Mouse (Mus musculus) adrenal gland, postnatal 10 days (tissue): ENCODE data around the gene Sema4d. TPM values are rescaled to one million over a fixed set of nuclear protein-coding genes. Genes with fewer than 3 reads are reported as not detected.
A peak's percentile ranks its signal among the peaks of the same experiment; 100 is the strongest.

Source experiments
- DNase-seq: peaks from one replicate; pipeline ENCODE4 v3.0.0; 2021; ENCODE audit warnings: mixed read lengths
- total RNA-seq, 2 experiments: library from RNA; stranded (reverse); gene quantifications; 2 replicates each; pipeline ENCODE4 v1.2.3; 2021

The Sema4d gene
- total RNA-seq, 2 experiments from 2014 or later = 13.9 to 25.4 TPM

DNA sequence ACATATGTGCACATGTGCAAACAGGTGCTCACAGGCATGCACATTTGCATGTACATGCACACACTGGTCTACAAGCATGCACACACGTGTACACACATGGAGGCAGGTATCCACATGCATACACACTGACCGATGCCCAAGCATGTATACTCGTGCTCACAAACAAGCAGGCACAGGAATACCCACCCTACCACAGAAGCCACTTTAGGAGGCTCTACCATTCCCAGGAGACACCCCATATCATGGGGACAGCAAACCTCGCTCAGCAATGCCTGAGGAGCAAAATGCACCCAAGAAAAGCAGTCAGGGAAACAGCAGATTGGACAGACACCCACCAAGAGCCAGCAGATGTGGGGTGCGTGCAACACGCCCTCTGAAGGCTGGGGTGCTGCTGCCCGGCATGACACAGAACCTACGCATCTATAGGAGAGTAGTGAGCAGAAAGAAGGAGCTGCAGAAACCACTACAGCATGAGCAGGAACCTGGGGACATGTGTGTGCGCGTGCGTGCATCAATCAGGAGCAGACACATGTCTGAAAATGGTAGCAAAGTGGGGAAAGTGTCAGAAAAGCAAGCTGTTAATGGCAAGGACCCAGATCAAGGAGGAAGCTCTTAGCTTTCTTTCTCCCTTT is 15.1 kb downstream of the Sema4d start:
- DNase-seq = no peak

DNA sequence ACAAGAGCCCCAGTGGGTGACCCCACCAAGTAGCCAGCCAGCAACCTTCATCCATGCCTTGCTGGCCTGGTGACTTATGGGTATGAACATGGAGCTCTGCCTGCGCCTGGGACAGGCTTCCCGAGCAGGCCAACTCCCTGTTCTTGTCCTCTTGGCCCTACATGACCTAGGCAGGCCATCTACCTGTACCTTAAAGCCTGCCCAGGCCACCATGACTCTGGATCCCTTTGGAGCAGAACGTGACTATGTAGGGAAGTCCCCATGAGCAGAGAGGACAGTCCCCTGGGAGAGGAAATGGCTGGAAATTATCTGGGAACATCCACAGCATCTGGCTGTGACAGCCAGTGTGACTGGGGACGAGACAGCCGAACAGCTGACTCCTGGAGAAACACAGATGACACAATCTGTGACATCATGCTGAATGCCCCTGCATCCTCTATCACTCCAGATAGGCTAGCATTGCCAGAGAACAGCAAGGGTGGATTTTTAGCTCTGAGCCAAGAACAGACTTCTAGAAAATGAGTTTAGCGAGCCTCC is 15.7 kb downstream of the Sema4d start:
- DNase-seq = peak; percentile 35

DNA sequence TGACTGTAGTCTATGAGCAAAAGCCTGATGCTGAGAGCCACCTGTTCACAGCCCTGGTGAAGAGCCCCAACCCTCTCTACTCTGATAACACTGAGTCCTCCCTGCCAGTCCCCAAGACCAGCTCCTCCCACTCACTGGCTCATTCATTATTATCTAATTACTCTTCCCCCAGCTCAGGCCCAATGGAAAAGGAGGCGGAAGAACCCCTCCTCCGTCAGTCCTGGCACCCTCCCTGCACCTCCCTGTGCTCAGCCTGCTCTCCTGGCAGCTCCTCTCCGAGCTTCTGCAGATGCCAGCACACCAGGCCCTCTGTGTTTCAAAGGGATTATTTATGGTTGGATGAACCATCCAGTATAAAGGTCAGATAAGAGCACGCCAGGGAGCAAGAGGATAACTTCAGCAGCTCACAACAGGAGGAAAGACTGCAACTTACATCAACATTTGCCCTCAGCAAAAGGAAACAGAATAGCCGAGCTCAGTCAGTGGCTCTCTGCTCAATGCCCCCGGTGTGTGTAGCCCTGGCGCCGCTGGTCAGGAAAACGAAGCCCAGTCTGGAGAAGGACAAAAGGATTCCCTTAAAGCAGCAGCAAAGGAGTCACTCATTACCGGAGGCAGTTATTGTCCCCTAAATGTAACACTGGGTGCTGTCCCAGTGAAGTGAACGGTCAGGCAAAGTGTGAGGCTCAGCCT is 16.4 kb downstream of the Sema4d start:
- DNase-seq = peak; percentile 81

DNA sequence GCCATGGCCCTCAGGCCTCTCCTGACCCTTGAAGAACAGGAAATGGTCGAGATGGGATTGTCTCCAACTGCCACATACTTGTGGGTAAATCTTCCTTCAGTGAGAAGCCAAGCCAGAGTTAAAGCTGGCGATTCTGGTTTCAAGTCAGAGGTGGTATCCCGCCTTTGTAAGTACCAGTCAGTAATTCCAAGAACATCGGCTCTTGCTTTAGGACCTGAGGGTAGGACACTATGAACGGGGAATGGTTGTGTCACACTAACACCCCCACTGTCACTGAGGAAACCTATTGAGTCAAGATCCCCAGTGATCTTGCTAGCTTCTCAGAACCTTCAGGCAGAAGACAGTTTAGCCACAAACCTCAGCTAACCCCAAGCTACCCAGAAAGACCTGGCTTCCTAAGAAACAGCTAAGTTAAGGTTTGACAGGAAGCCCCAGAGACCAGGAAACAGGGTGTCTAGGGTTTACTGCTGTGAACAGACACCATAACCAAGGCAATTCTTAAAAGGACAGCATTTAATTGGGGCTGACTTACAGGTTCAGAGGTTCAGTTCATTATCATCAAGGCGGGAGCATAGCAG is 17.3 kb downstream of the Sema4d start:
- no peak for DNase-seq

DNA sequence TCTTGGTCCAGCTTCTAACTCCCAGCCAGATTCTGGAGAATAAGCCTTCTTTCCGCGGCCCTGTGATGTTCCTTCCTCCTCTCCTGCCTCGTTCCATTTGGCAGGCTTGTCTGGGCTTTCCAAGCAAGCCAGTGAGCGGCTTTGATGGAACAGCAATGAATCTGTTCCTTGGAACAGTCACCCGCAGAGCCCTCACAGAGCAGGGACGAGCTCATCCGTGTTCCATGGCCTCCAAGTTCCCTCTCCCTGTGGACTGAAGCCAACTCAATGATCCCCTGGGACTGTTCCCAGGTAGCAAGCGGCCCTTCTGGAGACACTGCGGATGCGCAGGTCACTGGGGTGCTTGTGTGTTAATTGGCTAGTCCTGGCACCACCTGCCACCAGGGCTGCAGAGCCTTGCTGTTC is 21.7 kb downstream of the Sema4d start:
- no peak for DNase-seq

DNA sequence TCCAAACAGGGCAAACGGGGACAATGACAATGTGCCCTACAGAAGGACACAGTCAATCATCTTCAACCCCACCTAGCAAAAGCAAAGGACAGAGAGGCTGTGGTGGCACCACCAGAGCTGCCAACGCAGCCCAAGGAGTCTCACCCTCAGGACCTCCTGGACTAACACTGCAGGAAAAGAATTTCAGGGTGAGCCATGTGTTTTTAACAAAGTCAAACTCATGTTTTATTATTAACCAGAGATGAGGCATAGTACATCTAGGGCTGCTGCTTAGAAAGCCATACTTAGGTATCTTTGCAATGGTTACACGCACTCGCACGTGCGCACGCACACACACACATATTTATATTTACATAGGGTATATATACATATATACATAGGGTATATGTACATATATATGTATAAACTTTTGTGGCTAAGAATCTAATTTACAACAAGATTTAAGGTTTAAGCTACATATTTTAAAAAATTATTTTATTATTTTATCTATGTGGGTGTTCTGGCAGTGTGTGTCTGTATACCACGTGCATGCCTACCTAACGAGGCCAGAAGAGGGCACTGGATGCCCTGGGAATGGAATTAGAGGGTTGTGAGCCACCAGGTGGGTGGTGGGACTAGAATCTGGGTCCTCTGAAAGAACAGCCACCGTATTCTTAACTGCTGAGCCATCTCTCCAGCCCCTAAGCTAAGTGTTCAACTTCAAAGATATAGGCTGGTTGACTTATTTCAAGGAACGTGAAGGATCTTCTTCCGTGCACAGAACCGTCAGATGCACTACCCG is 22.7 kb downstream of the Sema4d start:
- DNase-seq = no peak

DNA sequence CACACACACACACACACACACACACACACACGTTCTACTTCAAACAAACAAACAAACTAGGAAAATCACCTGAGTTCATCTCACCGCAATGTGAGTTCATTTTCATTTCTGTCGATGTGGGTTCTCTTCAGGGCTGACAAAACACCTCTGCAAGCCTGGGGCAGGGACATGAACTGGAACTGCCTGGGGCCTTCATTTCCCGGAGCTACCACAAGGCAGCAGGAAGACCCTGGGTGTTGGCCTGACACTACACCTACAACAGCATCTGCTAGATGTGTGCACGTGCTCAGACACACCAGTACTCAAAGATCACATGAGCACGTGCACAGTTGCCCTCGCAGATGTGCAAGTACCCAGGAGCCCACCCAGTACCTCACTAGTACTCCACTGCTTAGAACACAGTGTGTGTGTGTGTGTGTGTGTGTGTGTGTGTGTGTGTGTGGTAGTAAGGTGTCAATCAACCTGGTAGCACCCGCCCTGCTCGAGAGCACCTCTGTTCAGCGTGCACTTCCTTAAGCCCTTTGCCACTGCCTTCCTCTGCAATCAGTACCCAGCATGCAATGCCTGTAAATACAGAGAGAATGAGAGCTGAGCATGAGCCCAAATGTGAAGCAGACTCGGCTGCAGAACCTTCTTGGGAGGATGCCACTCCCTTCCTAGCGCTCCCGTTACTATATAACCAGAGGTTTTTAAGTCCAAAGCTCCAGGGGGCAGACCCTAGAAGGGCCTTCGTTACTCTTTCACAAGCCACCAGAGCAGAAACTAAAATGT is 25.4 kb downstream of the Sema4d start:
- no peak for DNase-seq

DNA sequence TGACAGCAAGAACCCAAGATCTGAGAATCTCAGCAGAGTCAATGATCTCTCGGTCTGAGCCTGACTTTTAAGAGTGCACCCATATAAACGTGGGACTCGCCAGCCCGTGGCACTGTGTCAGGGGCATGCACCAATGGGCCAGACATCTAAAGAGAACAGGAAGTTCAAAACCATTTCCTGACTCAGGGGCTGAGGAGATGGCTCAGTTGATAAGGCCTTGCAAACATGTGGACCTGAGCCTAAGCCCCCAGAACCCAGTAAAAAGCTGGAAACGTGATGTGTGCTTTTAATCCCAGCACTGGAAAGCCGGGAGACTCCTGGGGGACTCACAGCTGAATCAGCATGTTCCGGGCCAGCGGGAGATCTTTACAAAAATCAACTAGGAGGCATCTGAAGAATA is 26.0 kb downstream of the Sema4d start:
- no peak for DNase-seq

DNA sequence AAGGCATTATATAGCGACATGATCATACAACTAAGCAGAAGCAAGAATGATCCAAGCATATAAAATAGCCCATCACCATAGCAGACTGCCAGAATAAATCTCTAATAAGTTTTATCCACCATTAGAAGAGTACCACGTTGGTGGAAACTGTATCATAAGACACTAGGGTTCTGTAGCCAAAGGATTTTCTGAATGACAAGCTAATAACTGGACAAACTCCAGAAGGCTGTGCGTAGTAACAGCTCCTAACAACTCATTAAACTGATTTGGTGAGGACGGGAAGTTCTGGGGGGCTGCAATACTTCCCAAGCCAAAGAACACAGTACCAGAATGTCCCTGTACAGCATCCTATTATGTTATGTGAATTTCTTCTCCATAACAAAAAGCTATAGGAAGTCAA is 26.8 kb downstream of the Sema4d start:
- no peak for DNase-seq

DNA sequence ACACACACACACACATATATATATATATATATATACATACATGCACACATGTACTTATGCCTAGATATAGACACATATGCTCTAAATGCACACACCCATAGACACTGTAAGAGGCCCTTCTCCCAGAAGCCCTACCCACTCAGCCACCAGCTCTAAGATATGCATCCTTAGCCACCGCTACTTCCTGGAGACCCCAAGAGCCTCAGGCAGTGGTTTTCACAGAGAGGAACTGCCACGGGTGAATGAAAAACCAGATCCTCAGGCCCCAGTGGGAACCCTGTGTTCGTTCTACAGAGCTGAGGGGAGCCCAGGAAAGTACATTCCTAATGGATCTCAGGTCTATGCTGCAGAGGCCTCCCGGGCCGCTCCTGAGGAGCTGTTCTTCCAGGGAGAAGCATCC is 28.2 kb downstream of the Sema4d start:
- no peak for DNase-seq

DNA sequence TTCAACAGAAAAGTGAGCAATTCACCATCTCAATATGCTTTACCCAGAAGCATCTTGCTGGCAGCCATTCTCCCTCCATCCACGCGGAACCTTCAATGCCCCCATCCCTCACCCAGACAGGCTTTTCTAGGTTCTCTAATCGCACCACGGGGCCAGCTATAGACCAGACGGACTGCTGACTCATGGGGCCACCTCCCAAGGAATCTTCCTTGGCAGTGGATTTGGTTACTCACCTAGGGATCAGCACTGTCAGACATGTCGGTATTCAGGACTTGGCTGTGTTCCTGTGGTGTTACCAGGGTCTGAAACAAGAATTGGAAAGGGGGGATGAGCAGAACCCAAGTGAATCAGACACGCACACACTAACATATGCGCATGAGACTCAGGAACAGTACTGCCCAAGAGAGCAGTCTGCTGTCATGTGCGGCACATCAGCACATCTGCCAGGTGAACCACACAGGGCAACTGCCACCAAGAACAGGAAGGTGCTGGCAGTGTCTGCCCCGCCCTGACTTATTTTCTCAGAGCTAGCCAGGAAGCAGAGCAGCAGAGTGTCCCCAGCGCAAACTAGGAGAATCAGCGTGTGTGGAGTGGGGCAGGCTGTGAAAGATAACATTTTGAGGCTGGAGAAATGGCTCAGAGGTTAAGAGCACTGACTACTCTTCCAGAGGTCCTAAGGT is 30.4 kb downstream of the Sema4d start:
- no peak for DNase-seq

DNA sequence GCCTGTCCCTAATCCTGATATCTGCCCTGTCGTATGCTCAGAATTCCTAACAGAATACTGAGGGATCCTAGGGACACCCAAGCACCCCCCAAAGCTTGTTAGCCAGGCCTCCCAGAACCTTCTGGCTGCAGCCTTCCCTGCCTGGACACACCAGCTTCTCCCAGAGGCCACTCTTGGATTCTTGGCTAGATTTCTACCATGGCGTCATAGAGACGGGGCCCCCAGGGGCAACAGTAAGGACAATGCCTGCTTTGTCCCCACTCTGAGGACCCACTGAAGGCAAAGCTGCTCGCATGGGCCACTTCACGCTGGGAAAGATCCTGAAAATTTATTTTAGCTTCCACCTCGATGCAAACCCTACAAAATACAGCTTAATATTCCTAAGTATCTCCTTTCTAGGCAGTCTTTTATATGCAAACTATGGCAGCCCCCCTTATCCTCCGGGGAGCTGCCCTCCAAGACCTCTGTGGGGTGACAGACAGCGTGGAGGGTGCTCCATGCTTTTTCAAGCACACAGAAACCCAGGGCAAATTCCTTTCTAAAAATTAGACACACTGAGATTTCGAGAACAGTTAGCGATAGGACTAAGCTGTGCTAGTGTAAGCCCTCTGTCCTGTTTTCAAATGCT is 32.2 kb downstream of the Sema4d start:
- DNase-seq = no peak

DNA sequence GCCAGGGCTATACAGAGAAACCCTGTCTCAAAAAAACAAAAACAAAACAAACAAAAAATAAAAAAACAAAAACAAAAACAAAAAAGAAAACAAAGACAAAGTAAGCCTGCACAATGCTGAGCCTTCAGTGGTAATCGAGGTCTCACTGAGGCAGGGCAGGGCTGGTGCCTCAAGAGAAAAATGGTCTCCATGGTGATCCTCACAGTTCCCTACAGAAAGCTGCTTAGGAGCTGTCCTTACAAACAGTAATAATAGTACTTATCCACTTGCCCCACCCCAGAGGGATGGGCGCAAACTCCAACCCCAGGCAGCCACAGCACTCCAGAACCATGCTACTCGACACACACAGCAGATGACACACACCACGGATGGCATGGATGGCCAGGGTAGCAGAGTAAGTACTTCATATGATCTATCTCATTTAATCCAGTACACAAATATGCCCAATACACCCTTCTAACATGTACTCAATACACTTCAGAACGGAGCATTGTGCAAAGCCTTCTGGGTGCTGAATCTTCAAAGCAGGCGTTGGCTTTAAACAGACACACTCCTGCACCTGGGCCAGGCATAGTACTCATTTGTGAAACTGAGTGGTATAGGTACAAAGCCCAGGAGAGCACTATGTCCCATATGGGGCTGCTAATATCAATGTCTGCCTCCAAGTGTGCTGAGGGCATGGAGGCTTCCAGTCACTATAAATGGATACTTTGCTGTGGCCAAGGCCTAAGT is 34.1 kb downstream of the Sema4d start:
- DNase-seq = no peak

DNA sequence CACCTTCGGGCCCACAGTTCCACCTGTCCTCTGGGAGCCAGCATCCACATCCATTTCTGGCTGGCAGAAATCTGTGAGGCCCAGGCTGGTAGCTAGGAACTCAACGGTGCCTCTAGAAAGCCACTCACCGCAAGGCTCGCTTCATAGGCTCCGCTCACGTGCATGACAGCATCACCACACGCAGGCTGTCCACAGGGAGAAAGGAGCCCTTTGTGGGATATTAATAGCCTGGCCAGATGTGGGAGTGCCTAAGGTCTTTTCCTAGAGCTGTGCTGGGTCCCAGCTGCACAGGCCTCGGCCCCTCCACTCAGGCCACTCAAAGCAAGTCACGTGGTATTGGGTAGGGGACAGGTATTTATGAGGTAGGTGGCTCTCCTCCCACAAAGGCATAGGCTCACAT is 35.1 kb downstream of the Sema4d start:
- no peak for DNase-seq

DNA sequence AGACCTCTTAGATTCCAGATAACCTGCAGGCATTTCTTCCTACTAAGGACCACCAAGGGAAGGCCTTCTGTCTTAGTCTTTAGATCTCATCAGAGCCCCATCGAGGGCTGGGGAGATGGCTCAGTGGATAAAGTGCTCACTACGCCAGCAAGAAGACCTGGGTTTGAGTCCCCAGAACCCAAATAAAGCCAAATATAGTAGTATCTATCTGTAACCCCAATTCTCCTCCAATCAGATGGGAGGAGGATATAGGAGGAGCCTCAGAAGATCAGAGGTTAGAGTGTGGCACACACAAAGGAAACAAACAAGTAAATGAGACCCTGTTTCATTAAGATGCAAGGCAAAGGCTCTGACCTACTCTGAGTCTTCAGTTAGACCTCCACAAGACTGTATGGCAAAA is 36.4 kb downstream of the Sema4d start:
- no peak for DNase-seq

DNA sequence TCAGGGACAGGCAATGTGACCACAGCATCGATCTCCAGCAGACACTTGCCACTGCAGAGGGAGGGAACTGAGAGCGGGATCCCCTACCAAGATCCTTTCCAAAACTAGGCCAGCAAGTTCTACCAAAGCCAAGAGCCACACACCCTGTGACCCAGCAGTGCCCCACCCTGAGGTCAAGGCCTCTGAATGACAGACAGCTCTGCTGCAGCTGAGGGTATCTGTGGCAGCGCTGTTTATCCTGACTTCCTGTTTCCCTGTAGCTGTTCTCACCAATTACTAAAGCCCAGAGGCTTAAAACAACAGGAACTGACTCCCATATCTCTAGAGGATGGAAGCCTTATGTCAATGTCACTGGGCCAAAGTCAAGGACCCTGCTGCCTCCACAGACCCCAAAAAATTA is 37.0 kb downstream of the Sema4d start:
- no peak for DNase-seq

DNA sequence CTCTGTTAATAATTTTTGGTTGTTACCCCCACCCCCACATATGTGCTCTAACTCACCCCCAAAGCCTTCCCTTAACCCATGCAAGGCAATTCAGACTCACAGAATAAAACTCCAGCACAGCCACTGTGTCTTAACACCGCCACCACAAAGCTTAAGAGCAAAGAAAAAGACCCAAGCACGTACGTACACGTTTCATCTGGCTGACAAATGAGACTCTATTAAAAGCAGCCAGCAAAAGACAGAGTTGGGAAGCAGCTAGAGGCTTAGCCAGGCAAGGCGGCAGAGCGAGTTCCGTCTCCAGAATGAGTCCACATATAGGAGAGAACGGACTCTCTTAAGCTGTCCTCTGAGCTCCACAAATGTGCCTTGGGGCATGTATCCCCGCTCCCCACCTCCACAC is 37.5 kb downstream of the Sema4d start:
- DNase-seq = no peak

DNA sequence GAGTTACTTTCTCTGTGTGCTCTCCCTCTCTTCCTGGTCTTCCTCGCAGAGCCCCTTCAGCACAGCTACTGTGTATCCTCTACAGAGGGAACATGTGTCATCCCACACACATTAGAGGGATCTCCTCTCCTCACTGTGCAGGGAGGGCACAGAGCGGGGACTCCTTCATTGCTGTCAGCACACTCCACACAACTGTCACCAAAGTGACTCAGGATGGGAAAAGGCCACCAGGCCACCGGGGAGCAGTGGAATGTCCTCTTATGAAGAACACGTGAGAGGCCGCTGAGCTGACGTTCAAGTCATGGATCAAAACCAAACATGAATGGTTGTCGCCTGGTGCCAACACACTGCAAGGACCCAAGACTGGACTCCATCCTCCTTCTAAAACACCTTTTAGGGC is 38.0 kb downstream of the Sema4d start:
- DNase-seq = no peak

DNA sequence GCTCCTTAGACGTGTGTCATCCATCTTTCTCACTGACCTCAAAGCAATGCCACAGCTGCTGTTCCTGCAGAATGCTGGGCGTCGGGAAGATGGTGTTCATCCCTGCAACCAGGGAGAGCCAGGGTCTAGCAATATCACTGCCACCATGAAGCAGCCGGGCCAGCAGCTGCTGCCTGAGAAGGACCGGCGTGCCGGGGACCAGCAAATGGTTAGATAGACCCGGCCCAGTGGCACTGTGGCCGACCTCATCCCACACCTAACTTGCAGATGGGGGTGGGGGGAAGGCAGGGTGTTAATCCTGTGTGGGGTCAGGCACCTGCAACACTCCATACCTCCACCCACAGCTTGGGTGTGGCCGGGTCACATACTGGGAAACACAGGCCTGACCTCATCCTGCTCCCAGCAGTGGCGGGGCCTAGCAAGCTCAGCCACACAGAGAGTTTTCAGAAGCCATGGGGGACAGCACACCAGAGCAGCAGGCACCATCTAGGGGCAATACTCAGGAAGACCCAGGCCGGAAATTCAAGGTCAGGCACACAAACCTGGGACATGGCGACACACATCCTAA is 38.9 kb downstream of the Sema4d start:
- DNase-seq = no peak
